Mouse (Mus musculus) midbrain, embryonic 16.5 days (tissue): ENCODE results near the gene Sh3pxd2a. TPM values are rescaled to one million over a fixed set of nuclear protein-coding genes. Genes with fewer than 3 reads are reported as not detected.

ENCODE experiments used
- ATAC-seq: fragments of 200-750 bp; cut with Nextera tagmentation; 2 replicates; pipeline ENCODE4 v1.8.0; 2017; ENCODE audit warnings: moderate TSS enrichment
- H3K27ac ChIP-seq: fragments of 300-500 bp; sonication (generic); 2 replicates; pipeline ENCODE4 v1.5.1; 2014; ENCODE audit warnings: mild to moderate bottlenecking, low read length, mixed read lengths
- H3K27me3 ChIP-seq: fragments of 300-500 bp; sonication (generic); 2 replicates; pipeline ENCODE4 v1.6.1; 2014; ENCODE audit warnings: low read depth, low read length, mixed read lengths; ENCODE audit not compliant: control insufficient read depth, insufficient read depth
- H3K36me3 ChIP-seq: fragments of 300-500 bp; sonication (generic); 2 replicates; pipeline ENCODE4 v1.6.1; 2014; ENCODE audit warnings: mild to moderate bottlenecking, low read length, moderate library complexity, mixed read lengths; ENCODE audit not compliant: control insufficient read depth, insufficient read depth
- H3K4me1 ChIP-seq: fragments of 300-500 bp; sonication (generic); 2 replicates; pipeline ENCODE4 v1.6.1; 2014; ENCODE audit warnings: mild to moderate bottlenecking, low read length, mixed read lengths; ENCODE audit not compliant: control insufficient read depth, insufficient read depth
- H3K4me2 ChIP-seq: fragments of 300-500 bp; sonication (generic); 2 replicates; pipeline ENCODE4 v1.6.1; 2014; ENCODE audit warnings: mild to moderate bottlenecking, low read length, mixed read lengths
- H3K4me3 ChIP-seq: fragments of 300-500 bp; sonication (generic); 2 replicates; pipeline ENCODE4 v1.5.1; 2014; ENCODE audit warnings: low read depth, mild to moderate bottlenecking, low read length, moderate library complexity, mixed read lengths
- H3K9ac ChIP-seq: fragments of 300-500 bp; sonication (generic); 2 replicates; pipeline ENCODE4 v1.6.1; 2014; ENCODE audit warnings: low read depth, low read length, mixed read lengths
- H3K9me3 ChIP-seq: fragments of 300-500 bp; sonication (generic); replicated peaks from 2 replicates; pipeline ENCODE4 v1.6.1; 2014; ENCODE audit warnings: mild to moderate bottlenecking, low read length, mixed read lengths; ENCODE audit not compliant: control insufficient read depth, poor library complexity, severe bottlenecking
- WGBS: fragments of 180-500 bp; shearing (Covaris S2); extraction: QIAGEN DNeasy Blood & Tissue Kit; methylation state at CpG from one replicate; pipeline ENCODE4 v1.1.7; 2014; 5-methylcytosine and 5-hydroxymethylcytosine counted together
- polyA plus RNA-seq: library from polyadenylated mRNA; unstranded; fragments of >200 nt; fragmentation: Nextera tagmentation; extraction: Ambion mirVana; gene quantifications from 2 replicates; pipeline ENCODE4 v1.2.1, GENCODE M21; 2015

Gene Sh3pxd2a
- polyA plus RNA-seq, 1 experiment from 2014 or later: 1.5 TPM

- WGBS: 89% methylated on average over 11 of the region's 11 CpGs
- Histone ChIP-seq H3K27ac (no peak overlapping the region), H3K36me3 (no peaks in the 10 kb centered on the region), H3K4me3 (no peak overlapping the region), H3K9me3 (no peaks in the 10 kb centered on the region), H3K4me1 (no peaks in the 10 kb centered on the region), H3K27me3 (no peaks in the 10 kb centered on the region), H3K4me2 (no peak overlapping the region), H3K9ac (no peak overlapping the region)
- no peak for ATAC-seq
These were observed 92.7 kb downstream of the Sh3pxd2a start for GRCm38 (mm10) chr19:47371521-47371920.

DNA sequence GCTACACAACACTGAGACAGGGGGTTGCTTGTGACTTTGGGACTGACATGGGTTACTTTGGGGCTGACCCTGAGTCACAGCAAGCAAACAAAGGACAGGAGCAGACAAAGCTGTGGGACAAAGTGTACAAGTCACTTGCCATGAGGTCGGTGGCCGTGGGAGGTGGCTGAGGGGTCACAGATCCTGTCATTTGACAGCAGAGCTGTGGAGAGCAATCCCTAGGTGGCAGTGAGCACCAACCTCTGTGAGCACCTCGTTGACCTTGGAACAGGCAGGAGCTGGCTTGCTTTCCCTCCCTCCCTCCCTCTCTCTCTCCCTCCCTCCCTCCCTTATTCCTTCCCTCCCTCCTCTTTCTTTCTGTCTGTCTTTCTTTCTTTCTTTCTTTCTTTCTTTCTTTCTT, 95.2 kb downstream of the Sh3pxd2a start:
- no peak for ATAC-seq
- Histone ChIP-seq H3K4me2 (no peak overlapping the region), H3K4me3 (no peak overlapping the region), H3K27ac (no peak overlapping the region), H3K9ac (no peak overlapping the region), H3K9me3 (no peaks in the 10 kb centered on the region), H3K4me1 (no peaks in the 10 kb centered on the region), H3K27me3 (no peaks in the 10 kb centered on the region), H3K36me3 (no peaks in the 10 kb centered on the region)
- 54% methylated on average over 3 of the region's 3 CpGs for WGBS

GRCm38 (mm10) chr19:47367271-47367879, 96.8 kb downstream of the Sh3pxd2a start:
- Histone ChIP-seq H3K9me3 (no peaks in the 10 kb centered on the region), H3K4me3 (no peak overlapping the region), H3K27me3 (no peaks in the 10 kb centered on the region), H3K27ac (no peak overlapping the region), H3K4me2 (no peak overlapping the region), H3K36me3 (no peaks in the 10 kb centered on the region), H3K9ac (no peak overlapping the region), H3K4me1 (peaks cover 4% of the 10 kb centered on the region; the same call in 1 of the 2 replicates)
- no peak for ATAC-seq
- WGBS: 93% methylated on average over 12 of the region's 12 CpGs

- Histone ChIP-seq H3K27me3 (no peaks in the 10 kb centered on the region), H3K36me3 (no peaks in the 10 kb centered on the region), H3K4me3 (no peak overlapping the region), H3K4me1 (peaks cover 4% of the 10 kb centered on the region; the same call in 1 of the 2 replicates), H3K27ac (no peak overlapping the region), H3K9me3 (no peaks in the 10 kb centered on the region), H3K9ac (no peak overlapping the region), H3K4me2 (no peak overlapping the region)
- peak; percentile 28; the same call in 1 of the 2 replicates for ATAC-seq
- WGBS: 91% methylated on average over 8 of the region's 8 CpGs
These were observed 97.6 kb downstream of the Sh3pxd2a start for GRCm38 (mm10) chr19:47366576-47366975.

- Histone ChIP-seq H3K27me3 (no peaks in the 10 kb centered on the region), H3K27ac (no peak overlapping the region), H3K9ac (no peak overlapping the region), H3K36me3 (no peaks in the 10 kb centered on the region), H3K4me1 (peaks cover 4% of the 10 kb centered on the region; the same call in 1 of the 2 replicates), H3K4me3 (no peak overlapping the region), H3K4me2 (no peak overlapping the region), H3K9me3 (no peaks in the 10 kb centered on the region)
- ATAC-seq: 0 out of 2 replicates have a peak, but pooled peaks have one; percentile 45
- 63% methylated on average over 9 of the region's 9 CpGs for WGBS
These were observed 101.0 kb downstream of the Sh3pxd2a start for GRCm38 (mm10) chr19:47363086-47363668.

GRCm38 (mm10) chr19:47360921-47361320, 103.3 kb downstream of the Sh3pxd2a start:
- no peak overlapping the region for H3K4me2 ChIP-seq
- H3K4me1 ChIP-seq: peaks cover 4% of the 10 kb centered on the region; the same call in 1 of the 2 replicates
- no peaks in the 10 kb centered on the region for H3K27me3 ChIP-seq
- no peak overlapping the region for H3K9ac ChIP-seq
- H3K27ac ChIP-seq: no peak overlapping the region
- H3K9me3 ChIP-seq: no peaks in the 10 kb centered on the region
- ATAC-seq: no peak
- no peak overlapping the region for H3K4me3 ChIP-seq
- WGBS: 79% methylated on average over 3 of the region's 3 CpGs
- H3K36me3 ChIP-seq: no peaks in the 10 kb centered on the region

DNA sequence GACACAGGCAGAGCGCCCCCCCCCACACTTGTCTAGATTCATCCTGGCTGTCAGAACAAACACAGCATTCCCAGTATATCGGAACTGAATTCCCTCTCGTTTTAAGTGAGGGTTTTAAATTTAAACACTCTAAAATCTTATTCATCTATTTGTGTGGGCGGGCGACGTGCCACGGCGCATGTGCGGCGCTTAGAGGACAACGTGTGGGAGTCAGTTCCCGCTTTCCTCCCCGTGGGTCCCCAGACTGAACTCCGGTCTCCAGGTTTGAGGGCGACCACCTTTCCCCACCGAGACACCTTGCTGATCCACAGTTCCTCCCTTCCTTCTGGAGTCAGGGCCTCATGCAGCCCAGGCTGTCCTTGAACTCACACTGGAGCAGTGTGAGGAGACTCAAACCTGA, 104.2 kb downstream of the Sh3pxd2a start:
- H3K36me3 ChIP-seq: no peaks in the 10 kb centered on the region
- H3K4me3 ChIP-seq: no peak overlapping the region
- no peak overlapping the region for H3K4me2 ChIP-seq
- ATAC-seq: no peak
- no peaks in the 10 kb centered on the region for H3K27me3 ChIP-seq
- H3K9me3 ChIP-seq: no peaks in the 10 kb centered on the region
- H3K9ac ChIP-seq: no peak overlapping the region
- 92% methylated on average over 16 of the region's 16 CpGs for WGBS
- H3K27ac ChIP-seq: no peak overlapping the region
- H3K4me1 ChIP-seq: peaks cover 4% of the 10 kb centered on the region; the same call in 1 of the 2 replicates

DNA sequence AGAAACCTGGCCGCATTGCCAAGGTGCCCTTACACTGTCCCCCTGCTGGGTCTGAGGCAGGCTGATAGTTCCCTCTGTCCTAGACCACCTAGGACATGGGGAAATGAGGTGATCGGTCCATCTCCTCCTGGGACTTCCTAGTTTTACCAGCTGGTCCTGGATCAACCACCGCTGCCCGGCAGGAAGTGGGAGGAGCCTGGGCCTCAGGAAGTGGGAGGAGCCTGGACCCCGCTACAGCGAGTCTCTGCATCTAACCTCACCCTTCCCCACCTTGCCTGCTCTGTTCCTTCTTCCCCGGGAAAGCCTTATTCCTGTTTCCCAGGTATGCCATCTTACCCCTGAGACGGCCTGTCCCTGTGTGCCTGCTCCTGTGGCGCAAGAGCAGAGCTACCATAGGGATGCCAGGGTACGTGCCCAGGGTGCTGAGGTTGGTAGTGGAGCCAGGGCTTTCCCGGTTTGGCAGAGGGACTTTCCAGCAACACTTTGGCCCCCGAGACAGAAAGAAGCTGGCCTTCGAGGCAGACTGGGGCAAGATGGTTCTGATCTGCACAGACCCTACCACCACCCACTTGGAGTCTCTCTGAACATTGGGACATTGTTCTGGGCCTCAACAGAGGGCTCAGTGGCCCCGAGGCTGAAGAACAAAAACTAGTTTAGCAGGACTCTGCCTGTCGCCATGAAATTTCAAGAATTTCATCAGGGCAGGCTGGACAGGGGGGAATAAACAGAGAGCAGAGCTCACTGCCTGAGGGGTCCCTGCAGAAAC, 104.9 kb downstream of the Sh3pxd2a start:
- Histone ChIP-seq H3K36me3 (no peaks in the 10 kb centered on the region), H3K27me3 (no peaks in the 10 kb centered on the region)

DNA sequence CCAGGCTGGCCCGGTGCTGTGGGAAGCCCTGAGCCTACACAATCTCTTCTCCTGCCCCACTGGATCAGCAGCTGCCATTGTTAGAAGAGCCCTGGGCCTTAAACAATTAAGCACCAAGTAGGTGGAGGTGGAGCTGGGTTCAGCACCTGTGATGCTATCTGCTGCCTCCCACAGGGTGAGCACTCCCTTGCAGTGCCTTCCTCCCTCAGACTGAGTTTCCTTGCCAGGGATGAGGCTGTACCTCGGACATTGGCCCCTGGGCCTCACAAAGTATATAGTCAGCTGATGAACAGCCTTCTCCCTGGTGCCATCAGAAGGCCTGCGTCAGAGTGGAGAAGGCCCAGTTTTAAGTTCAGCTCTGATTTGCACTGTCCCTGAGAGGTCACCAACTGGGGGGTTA, 106.9 kb downstream of the Sh3pxd2a start:
- ATAC-seq: no peak

More for the DNA sequence above, 104.9 kb downstream of the Sh3pxd2a start:
- Histone ChIP-seq H3K9me3 (no peaks in the 10 kb centered on the region), H3K27ac (no peak overlapping the region), H3K4me1 (peaks cover 4% of the 10 kb centered on the region; the same call in 1 of the 2 replicates), H3K4me2 (no peak overlapping the region), H3K4me3 (no peak overlapping the region), H3K9ac (no peak overlapping the region)
- ATAC-seq: no peak
- WGBS: 64% methylated on average over 15 of the region's 15 CpGs

More for the DNA sequence above, 106.9 kb downstream of the Sh3pxd2a start:
- H3K4me3 ChIP-seq: no peak overlapping the region
- H3K4me2 ChIP-seq: no peak overlapping the region
- no peaks in the 10 kb centered on the region for H3K36me3 ChIP-seq
- no peaks in the 10 kb centered on the region for H3K27me3 ChIP-seq
- no peaks in the 10 kb centered on the region for H3K4me1 ChIP-seq
- WGBS: 65% methylated on average over 3 of the region's 3 CpGs
- H3K9ac ChIP-seq: no peak overlapping the region
- no peaks in the 10 kb centered on the region for H3K9me3 ChIP-seq
- no peak overlapping the region for H3K27ac ChIP-seq
